Mouse (Mus musculus) ES-E14 (cell line): ENCODE measurements around the gene Rhbdd3. TPM values are rescaled to one million over a fixed set of nuclear protein-coding genes. Genes with fewer than 3 reads are reported as not detected.

Experiments
- DNase-seq: peaks from one replicate; pipeline ENCODE4 v3.0.0-alpha.2; 2013; ENCODE audit warnings: low read depth, low spot score
- H3K27ac ChIP-seq: 2 replicates; pipeline ENCODE4 v1.5.1; 2012; ENCODE audit warnings: low read depth, mild to moderate bottlenecking, low read length, moderate library complexity, mixed read lengths; ENCODE audit not compliant: poor library complexity, insufficient read depth, severe bottlenecking
- H3K36me3 ChIP-seq: 2 replicates; pipeline ENCODE4 v1.6.1; 2012; ENCODE audit warnings: mild to moderate bottlenecking, low read length, moderate library complexity, mixed read lengths; ENCODE audit not compliant: control insufficient read depth, poor library complexity, insufficient read depth, severe bottlenecking
- H3K4me1 ChIP-seq, 2 experiments: fragments of 150-350 bp in 1 of 2; sonication (generic) in 1 of 2; 2 replicates each; pipeline ENCODE4 v1.6.1; 2012; ENCODE audit warnings: low read length in 2 of 2, mild to moderate bottlenecking in 1 of 2, mixed read lengths in 1 of 2; ENCODE audit not compliant: control insufficient read depth in 2 of 2, insufficient read depth in 2 of 2, poor library complexity in 1 of 2
- H3K4me3 ChIP-seq, 2 experiments: fragments of 150-350 bp in 1 of 2; sonication (generic) in 1 of 2; 2 replicates each; pipeline ENCODE4 v1.5.1; 2012; ENCODE audit warnings: low read length in 2 of 2, low read depth in 1 of 2, mild to moderate bottlenecking in 1 of 2, mixed read lengths in 1 of 2; ENCODE audit not compliant: insufficient read depth in 1 of 2, poor library complexity in 1 of 2, severe bottlenecking in 1 of 2
- H3K9ac ChIP-seq: 2 replicates; pipeline ENCODE4 v1.6.1; 2012; ENCODE audit warnings: low read depth, mild to moderate bottlenecking, low read length, mixed read lengths; ENCODE audit not compliant: poor library complexity, insufficient read depth, severe bottlenecking
- H3K9me3 ChIP-seq: fragments of 150-350 bp; sonication (generic); 2 replicates; pipeline ENCODE4 v1.6.1; 2012; ENCODE audit warnings: low read depth, mild to moderate bottlenecking, low read length; ENCODE audit not compliant: control insufficient read depth, insufficient read depth
- CHD2 ChIP-seq: IDR thresholded peaks from 2 replicates; pipeline ENCODE4 v1.6.1; 2014; ENCODE audit warnings: mild to moderate bottlenecking, low read depth, low read length, inconsistent platforms
- HCFC1 ChIP-seq: IDR thresholded peaks from 2 replicates; pipeline ENCODE4 v1.6.1; 2012; ENCODE audit warnings: low read length, inconsistent platforms, borderline replicate concordance; ENCODE audit not compliant: insufficient read depth
- MAFK ChIP-seq: IDR thresholded peaks from 2 replicates; pipeline ENCODE4 v1.6.1; 2014; ENCODE audit warnings: mild to moderate bottlenecking, low read depth, low read length, inconsistent platforms; ENCODE audit not compliant: insufficient read depth
- ZC3H11A ChIP-seq: IDR thresholded peaks from 2 replicates; pipeline ENCODE4 v1.6.1; 2012; ENCODE audit warnings: low read depth, mild to moderate bottlenecking, inconsistent platforms, low read length, borderline replicate concordance
- ZNF384 ChIP-seq: IDR thresholded peaks from 2 replicates; pipeline ENCODE4 v1.6.1; 2012; ENCODE audit warnings: low read depth, low read length, inconsistent platforms
- in situ Hi-C, 2 experiments: fragments of 600-800 bp; cut with MboI; formaldehyde crosslinking; loops; one replicate each; pipeline ENCODE4 v1.15.1; 2025; ENCODE audit warnings: low sequenced_read_pairs in 2 of 2, inconsistent platforms in 1 of 2; ENCODE audit not compliant: unreplicated experiment in 2 of 2
- total RNA-seq: library from RNA; depleted of rRNA; stranded (reverse); fragments of 300-350 nt; gene quantifications from 2 replicates; pipeline ENCODE4 v1.2.3, GENCODE M21; 2012

Rhbdd3 gene
- total RNA-seq, 1 experiment, result 33.9 TPM

GRCm38 (mm10) chr11:5054874-5055273 is 43.9 kb upstream of the Rhbdd3 start:
- TF ChIP-seq ZC3H11A (no peak), CHD2 (no peak), MAFK (no peak), ZNF384 (no peak), HCFC1 (no peak)
- Histone ChIP-seq H3K9ac (no peak overlapping the region), H3K9me3 (no peaks in the 10 kb centered on the region), H3K36me3 (no peaks in the 10 kb centered on the region), H3K4me3 (no peak overlapping the region), H3K27ac (no peak overlapping the region), H3K4me1 (peaks cover 16 to 47% of the 10 kb centered on the region in 2 experiments)
- no peak for DNase-seq
- in situ Hi-C loops, result no loop called here

DNA sequence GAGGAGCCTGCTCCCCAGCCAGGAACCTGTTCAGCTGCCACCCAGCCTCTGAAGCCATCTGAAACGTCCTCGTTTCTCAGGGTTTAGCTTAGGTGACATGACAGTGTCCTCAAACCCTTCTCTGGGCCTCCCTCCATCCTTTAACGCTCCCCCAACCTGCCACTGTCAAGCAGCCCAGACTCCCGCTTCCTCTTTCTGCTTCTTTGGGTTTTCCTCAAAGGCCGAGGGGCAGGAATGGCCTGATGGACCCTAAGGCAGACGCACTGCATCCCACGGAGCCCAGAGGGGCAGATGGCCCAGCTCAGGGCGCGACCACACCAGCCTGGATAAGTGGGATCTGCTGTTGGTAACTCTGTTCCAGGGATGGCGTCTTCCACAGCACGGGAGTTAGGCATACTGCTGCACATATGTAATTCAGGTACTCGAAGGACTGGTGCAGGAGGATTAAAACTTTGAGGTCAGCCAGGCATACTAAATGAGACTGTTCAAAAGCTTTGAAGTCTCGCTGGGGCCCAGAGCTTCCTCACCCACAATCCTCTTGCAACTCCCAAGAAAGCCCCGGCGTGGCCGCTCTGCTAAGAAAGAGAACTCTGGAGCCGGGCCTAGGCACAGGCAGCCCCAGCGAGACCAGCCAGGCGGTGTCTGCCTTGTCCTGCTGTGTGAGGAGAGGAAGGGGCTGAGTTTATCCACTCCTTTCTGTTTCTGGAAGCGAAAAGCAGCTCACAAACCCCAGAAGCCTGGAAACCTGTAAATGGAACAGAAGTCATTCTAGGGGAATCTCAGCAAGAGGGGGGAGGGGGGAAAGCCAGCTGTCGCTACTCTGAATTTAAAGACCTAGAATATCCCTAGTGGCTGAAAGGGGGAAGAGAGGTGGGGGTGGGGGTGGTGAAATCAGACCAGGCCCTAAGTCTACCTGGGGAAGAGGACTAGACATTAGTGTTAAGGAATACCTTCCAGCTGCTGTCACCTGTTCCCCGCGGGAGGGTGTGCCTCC is 42.5 kb upstream of the Rhbdd3 start:
- in situ Hi-C loops, result no loop called here
- Histone ChIP-seq H3K27ac (no peak overlapping the region), H3K9ac (no peak overlapping the region), H3K4me1 (peaks cover 12 to 45% of the 10 kb centered on the region in 2 experiments), H3K36me3 (peaks cover 7% of the 10 kb centered on the region; the same call in 1 of the 2 replicates), H3K4me3 (no peak overlapping the region), H3K9me3 (no peaks in the 10 kb centered on the region)
- TF ChIP-seq MAFK (no peak), ZC3H11A (no peak), ZNF384 (no peak), CHD2 (no peak), HCFC1 (no peak)
- no peak for DNase-seq

DNA sequence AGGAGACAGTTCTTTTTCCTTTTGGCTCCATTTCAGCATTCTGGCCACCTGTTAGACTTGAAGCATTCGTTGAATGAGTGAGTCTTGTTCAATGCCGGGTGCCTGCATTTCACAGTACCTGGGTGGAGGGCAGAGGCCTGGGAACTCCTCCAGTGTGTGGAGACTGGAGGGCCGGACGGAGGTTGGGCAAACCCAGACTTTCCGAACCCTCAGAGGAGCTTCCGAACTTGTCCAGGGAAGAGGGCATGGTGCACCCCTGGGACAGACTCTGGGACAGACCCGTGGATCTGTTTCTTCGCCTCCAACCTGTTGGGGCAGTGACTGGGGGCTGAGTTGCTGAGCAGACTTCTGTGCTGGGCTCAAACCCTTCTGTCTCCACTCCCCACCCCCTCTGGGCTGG is 41.7 kb upstream of the Rhbdd3 start:
- no peak for DNase-seq
- in situ Hi-C loops, result no loop called here
- Histone ChIP-seq H3K4me3 (no peak overlapping the region), H3K9me3 (no peaks in the 10 kb centered on the region), H3K36me3 (peaks cover 9% of the 10 kb centered on the region; the same call in 1 of the 2 replicates), H3K4me1 (peaks cover 8 to 46% of the 10 kb centered on the region in 2 experiments), H3K27ac (no peak overlapping the region), H3K9ac (no peak overlapping the region)
- TF ChIP-seq MAFK (no peak), ZNF384 (no peak), CHD2 (no peak), ZC3H11A (no peak), HCFC1 (no peak)

DNA sequence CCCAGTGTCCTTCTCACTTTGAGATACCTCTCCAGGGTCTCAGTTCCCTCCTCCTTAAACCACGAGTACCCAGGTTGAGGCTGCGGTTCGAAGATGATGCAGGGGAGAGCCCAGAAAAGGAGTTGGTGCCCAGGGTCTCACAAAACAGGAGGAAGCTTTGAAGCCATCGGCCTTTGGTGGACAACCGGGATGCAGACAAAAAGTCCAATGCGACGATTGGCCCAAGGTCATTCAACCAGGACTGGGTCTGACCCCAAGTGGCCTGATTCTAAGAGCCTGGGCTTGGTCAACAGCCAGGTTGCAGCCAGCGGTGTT is 41.2 kb upstream of the Rhbdd3 start:
- no peak for DNase-seq
- Histone ChIP-seq H3K9me3 (no peaks in the 10 kb centered on the region), H3K9ac (peak overlapping the region; percentile 46; the same call in 1 of the 2 replicates), H3K36me3 (peaks cover 13% of the 10 kb centered on the region; the same call in 1 of the 2 replicates), H3K27ac (no peak overlapping the region), H3K4me1 (peaks cover 10 to 47% of the 10 kb centered on the region in 2 experiments), H3K4me3 (peak overlapping the region; percentile 53 to 65; a peak in 3 of 4 replicates)
- TF ChIP-seq CHD2, result no peak
- no peak for TF ChIP-seq ZNF384
- TF ChIP-seq MAFK, result no peak
- no peak for TF ChIP-seq HCFC1
- in situ Hi-C loops, result no loop called here
